Mouse (Mus musculus): ENCODE data around the gene Ccser1. TPM values are rescaled to one million over a fixed set of nuclear protein-coding genes. Genes with fewer than 3 reads are reported as not detected.

Gene Ccser1
- polyA plus RNA-seq, 1 experiment: not detected

- no peak for TF ChIP-seq GATA1 (IDR thresholded peaks at IDR 0.05; ENCODE audit: low read length)
These were observed 25.9 kb downstream of the Ccser1 start for GRCm38 (mm10) chr6:61206042-61206441.

GRCm38 (mm10) chr6:61206619-61207018 lies 26.5 kb downstream of the Ccser1 start:
- TF ChIP-seq GATA1 (IDR thresholded peaks at IDR 0.05; ENCODE audit: low read length): no peak

DNA sequence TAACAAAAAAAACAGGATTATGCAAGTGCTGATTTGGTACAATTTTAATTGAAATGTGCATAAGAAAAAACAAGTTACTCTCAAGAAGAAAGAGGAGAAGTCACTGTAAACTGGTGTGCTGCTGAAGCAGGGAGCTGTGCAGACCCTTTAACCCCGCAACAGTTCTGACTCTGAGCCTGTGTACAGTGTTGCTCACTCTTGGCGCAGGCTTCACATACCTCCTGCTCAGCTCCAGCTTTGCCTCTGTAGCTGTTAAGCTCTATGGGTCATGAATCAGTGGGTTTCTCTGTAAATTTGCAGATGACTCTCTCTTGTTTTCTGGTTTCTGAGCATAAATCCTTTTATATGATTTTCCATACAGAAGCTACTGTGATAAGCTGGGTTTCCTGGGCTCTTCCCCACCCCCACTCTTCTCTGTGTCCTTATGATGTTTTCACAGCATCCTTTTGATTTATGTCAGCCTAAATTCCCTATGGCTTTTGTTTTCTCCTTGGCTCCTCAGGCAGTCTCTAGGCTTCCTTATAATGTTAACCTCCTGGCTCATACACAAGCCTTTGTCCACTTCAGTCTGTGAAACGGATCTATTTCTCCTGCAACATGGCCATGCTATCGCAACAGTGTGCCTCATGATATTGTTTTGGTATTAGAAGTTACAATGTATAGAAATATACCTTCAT lies 30.1 kb downstream of the Ccser1 start:
- TF ChIP-seq GATA1 (IDR thresholded peaks at IDR 0.05; ENCODE audit: low read length): no peak

- TF ChIP-seq GATA1 (IDR thresholded peaks at IDR 0.05; ENCODE audit: low read length): no peak
These were observed 35.6 kb downstream of the Ccser1 start for GRCm38 (mm10) chr6:61215705-61216104.

GRCm38 (mm10) chr6:61216514-61216913 lies 36.4 kb downstream of the Ccser1 start:
- no peak for TF ChIP-seq GATA1 (IDR thresholded peaks at IDR 0.05; ENCODE audit: low read length)

- TF ChIP-seq GATA1 (IDR thresholded peaks at IDR 0.05; ENCODE audit: low read length): no peak
These were observed 37.6 kb downstream of the Ccser1 start for GRCm38 (mm10) chr6:61217717-61218116.

DNA sequence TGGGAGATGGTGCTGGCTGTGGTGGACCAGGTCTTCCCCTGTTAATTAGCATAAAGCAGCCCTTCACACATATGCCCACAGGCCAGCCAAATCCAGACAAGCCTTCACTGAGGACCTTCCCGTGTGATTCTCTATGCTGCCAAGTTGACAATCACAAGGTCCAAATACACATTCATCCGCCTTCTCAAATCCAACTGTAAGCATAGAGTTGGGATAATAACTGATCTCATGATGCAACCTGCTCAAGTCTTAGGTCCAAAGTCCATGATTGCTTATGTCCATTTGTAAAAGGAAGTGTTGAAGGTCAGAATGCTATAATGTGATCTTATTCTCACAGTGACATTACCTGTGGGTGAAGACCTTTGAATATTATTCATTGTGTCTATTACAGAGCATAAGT lies 43.4 kb downstream of the Ccser1 start:
- no peak for TF ChIP-seq GATA1 (IDR thresholded peaks at IDR 0.05; ENCODE audit: low read length)

GRCm38 (mm10) chr6:61225302-61225701 lies 45.2 kb downstream of the Ccser1 start:
- no peak for TF ChIP-seq GATA1 (IDR thresholded peaks at IDR 0.05; ENCODE audit: low read length)

DNA sequence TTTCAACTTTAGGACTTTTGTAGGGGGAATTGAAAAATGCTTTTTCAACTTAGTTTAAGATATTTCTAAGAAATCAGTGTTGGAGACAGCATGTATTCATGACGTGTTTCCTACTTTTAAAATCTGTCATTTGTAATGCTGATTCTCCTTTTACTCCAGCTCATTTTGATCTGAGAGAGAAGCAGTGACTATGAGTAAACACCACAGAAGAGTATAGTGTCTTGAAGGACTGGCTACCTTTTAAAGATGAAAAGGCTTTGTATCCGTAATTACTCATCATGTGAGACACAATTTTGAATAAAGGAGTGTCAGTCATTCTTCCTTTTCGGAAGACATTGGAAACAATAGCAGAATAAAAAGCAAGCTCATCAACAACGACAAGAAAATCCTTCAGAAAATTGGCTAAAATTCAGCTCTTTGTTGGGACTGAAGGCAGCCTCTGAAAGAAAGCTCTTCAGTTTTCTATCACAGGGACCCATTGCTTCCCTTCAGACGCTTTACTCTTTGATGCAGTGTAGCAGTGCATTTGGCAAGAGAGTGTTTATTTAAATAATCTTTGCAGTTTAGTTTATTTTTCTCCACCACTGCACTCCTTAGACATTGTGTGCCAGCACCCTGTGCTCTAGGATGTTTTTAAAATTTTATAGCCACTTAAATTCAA lies 50.1 kb downstream of the Ccser1 start:
- no peak for TF ChIP-seq GATA1 (IDR thresholded peaks at IDR 0.05; ENCODE audit: low read length)

- no peak for TF ChIP-seq GATA1 (IDR thresholded peaks at IDR 0.05; ENCODE audit: low read length)
These were observed 52.9 kb downstream of the Ccser1 start for GRCm38 (mm10) chr6:61233060-61233459.

DNA sequence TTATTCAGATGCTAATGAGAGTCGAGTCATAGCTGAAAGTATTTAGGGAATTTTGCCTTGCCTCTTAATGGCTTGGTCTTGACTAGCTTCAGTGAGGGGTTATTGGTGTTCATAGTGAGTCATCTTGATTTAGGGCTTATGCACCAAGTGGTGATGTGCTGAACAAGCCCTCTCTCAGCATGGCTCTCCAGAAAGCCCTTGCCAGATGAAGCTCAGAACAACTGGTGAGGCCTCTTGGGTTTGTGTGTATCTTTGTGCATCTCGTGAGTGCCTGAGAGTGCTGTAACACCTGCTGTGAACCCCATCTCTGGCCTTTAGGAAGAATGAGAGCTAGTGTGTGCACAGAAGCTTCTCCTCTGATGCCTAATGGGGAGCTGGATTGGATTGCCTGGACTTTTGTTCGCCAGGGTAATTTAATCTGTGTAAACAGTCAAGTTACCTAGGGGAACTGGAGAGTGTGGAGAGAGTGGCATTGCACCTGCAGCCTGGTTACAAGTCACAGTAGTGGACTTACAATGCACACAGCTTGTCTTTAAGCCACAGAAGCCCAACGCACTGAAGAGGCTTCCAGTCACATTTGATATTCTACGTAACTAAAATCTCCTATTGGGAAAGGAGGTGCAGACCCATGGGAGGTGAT lies 53.5 kb downstream of the Ccser1 start:
- no peak for TF ChIP-seq GATA1 (IDR thresholded peaks at IDR 0.05; ENCODE audit: low read length)

DNA sequence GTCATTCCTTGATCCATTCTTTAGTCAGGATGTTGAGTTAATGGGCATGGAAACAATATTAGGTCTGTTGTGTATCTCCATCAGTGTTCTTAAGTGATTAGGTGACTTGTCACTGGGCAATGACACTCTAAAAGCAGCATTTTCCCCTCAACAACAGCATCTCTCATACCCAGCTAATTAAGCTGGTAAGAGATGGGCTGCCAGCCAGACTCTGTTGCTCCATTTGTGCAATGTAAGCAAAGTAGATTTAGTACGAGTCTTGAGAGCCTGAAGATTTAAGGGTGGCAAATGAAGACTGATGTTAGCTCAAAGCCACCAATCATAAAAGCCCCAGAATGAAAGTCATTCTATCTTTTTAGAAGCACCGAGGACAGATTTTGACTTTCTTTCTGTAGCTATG lies 60.5 kb downstream of the Ccser1 start:
- TF ChIP-seq GATA1 (IDR thresholded peaks at IDR 0.05; ENCODE audit: low read length): no peak

DNA sequence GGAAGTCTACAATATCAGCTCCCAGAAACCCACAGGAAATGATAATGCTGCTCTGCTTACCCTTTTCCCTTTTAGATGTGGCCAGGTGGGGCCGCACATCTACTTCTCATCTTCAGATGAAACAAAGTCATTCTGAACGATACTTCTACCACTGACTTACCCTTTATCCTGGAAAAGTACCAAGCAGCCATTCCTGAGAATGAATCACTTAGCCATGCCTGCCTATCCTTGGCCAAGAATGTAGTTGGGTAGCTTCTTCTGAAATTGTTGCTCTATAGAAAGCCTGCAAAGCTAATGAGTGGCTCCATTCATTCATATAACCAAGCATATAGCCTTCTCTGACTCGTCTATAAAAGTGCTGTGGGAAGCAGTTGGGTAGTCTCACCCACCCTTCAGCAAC lies 62.4 kb downstream of the Ccser1 start:
- TF ChIP-seq GATA1 (IDR thresholded peaks at IDR 0.05; ENCODE audit: low read length): no peak

DNA sequence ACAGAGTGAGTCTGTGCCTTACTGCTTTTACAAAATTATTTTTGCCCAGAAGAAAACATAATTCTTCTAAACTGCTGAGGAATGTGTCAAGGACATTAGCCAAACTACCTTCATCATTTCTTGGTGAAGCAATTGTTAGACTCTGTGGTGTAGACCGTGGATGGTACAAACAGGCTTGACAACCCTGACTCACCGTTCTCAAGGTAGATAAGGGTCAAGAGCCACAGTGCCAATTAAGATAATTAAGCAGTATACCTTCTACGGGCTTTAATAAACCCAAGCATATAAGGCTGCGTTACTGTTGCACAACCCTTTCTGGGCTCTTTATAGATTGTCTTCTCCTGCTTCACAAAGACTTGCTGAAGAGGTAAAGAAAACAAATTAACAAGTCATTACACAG lies 66.4 kb downstream of the Ccser1 start:
- no peak for TF ChIP-seq GATA1 (IDR thresholded peaks at IDR 0.05; ENCODE audit: low read length)

DNA sequence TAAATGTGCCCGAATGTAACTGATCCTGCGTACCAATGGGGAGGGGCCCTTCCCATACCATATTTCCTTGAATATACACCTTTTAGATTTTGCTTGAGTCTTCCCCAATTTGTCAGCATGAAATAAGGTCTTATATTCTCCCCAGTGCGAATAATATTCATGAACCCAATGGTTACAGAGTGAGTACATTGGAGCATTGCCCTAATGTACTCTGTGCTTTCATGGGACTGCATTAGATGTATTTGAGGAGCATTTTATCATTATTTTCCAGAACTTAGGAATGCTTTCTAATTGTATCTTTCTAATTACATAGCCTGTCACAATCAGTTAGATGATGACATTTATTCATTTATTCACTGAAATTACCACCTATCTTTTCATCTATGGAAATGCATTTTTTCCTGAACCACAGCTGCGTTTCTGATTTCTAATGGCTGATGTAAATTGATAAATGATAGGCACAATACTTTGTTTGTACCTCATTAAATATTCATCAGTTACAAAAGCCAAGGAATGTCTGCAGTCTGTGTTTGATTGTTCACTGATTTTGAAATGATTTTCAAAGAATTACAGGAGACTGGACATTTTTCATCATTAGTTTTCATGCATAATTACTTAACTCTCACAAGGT lies 67.8 kb downstream of the Ccser1 start:
- no peak for TF ChIP-seq GATA1 (IDR thresholded peaks at IDR 0.05; ENCODE audit: low read length)

DNA sequence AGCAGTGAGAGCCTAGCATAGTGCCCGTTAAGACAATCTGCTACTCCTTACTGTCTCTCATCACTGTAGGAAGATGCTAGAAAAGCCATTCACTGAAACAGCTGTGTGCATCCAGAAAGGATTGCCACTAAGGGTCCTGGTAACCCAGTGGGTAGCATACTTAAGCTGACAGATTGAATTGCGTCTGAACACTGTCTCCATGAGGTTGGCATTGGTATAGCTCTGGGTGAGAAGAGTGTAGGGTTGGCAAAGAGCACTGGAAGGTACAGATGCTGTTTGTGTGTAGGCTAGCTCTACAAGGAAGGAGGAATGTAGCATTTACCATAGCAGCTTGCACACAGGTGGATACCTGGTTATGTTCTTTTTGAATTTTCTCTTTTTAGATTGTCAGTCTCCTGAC lies 68.6 kb downstream of the Ccser1 start:
- no peak for TF ChIP-seq GATA1 (IDR thresholded peaks at IDR 0.05; ENCODE audit: low read length)
